Mouse (Mus musculus) lung, embryonic 14.5 days (tissue): ENCODE data around the gene Anln. TPM values are rescaled to one million over a fixed set of nuclear protein-coding genes. Genes with fewer than 3 reads are reported as not detected.

ENCODE experiments used
- ATAC-seq: fragments of 200-750 bp; cut with Nextera tagmentation; 2 replicates; pipeline ENCODE4 v1.8.0; 2017; ENCODE audit warnings: mild to moderate bottlenecking, moderate TSS enrichment, moderate library complexity; ENCODE audit not compliant: insufficient read depth
- DNase-seq: peaks from one replicate; pipeline ENCODE4 v3.0.0-alpha.2; 2015
- H3K27ac ChIP-seq: fragments of 300-500 bp; sonication (generic); 2 replicates; pipeline ENCODE4 v1.5.1; 2014; ENCODE audit warnings: low read depth, mild to moderate bottlenecking, moderate library complexity
- H3K27me3 ChIP-seq: fragments of 300-500 bp; sonication (generic); 2 replicates; pipeline ENCODE4 v1.6.1; 2014; ENCODE audit warnings: low read length, control low read depth; ENCODE audit not compliant: insufficient read depth
- H3K36me3 ChIP-seq: fragments of 300-500 bp; sonication (generic); 2 replicates; pipeline ENCODE4 v1.6.1; 2014; ENCODE audit warnings: control low read depth; ENCODE audit not compliant: insufficient read depth
- H3K4me1 ChIP-seq: fragments of 300-500 bp; sonication (generic); 2 replicates; pipeline ENCODE4 v1.6.1; 2014; ENCODE audit warnings: antibody characterized with exemption, control low read depth; ENCODE audit not compliant: insufficient read depth
- H3K4me2 ChIP-seq: fragments of 300-500 bp; sonication (generic); 2 replicates; pipeline ENCODE4 v1.6.1; 2014; ENCODE audit warnings: mild to moderate bottlenecking
- H3K4me3 ChIP-seq: fragments of 300-500 bp; sonication (generic); 2 replicates; pipeline ENCODE4 v1.5.1; 2014; ENCODE audit warnings: low read depth, low read length
- H3K9ac ChIP-seq: fragments of 300-500 bp; sonication (generic); 2 replicates; pipeline ENCODE4 v1.6.1; 2014
- H3K9me3 ChIP-seq: fragments of 300-500 bp; sonication (generic); 2 replicates; pipeline ENCODE4 v1.6.1; 2016; ENCODE audit warnings: low read depth, low read length, control low read depth
- CTCF ChIP-seq: IDR thresholded peaks from 2 replicates; pipeline ENCODE4 v1.5.1; 2016; ENCODE audit warnings: antibody characterized with exemption, low read depth
- WGBS: fragments of 180-500 bp; shearing (Covaris S2); extraction: QIAGEN DNeasy Blood & Tissue Kit; methylation state at CpG from one replicate; pipeline ENCODE4 v1.1.7; 2014; 5-methylcytosine and 5-hydroxymethylcytosine counted together
- polyA plus RNA-seq: library from polyadenylated mRNA; unstranded; fragments of >200 nt; fragmentation: Nextera tagmentation; extraction: Ambion mirVana; gene quantifications from 2 replicates; pipeline ENCODE4 v1.2.1, GENCODE M21; 2014

Gene Anln
- polyA plus RNA-seq, 1 experiment from 2014 or later: 74.1 TPM

DNA sequence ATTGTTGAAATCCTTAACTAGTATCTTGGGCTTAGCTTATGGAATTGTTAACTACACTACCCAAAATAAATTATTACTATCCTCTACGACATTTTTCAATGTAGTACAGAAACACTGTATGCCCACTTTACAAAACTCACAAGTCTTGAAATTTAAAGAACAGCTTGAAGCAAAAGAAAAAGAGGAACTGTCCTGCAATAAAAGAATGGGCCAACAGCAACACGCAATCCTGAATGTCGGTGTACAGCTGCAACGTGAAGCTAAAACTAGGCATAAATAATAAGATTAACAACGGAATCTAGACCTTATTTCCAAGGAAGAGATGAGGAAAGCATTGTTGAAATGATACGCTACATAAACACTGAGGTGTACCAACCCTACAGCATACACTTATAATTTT is 1.1 kb downstream of the Anln start:
- peak overlapping the region; percentile 86 for H3K4me3 ChIP-seq
- H3K9me3 ChIP-seq: no peaks in the 10 kb centered on the region
- ATAC-seq: no peak
- H3K9ac ChIP-seq: peak overlapping the region; percentile 88
- peaks cover 11% of the 10 kb centered on the region; the same call in 1 of the 2 replicates for H3K36me3 ChIP-seq
- H3K4me2 ChIP-seq: peak overlapping the region; percentile 80
- no peak for DNase-seq
- 13% methylated on average over 6 of the region's 6 CpGs for WGBS
- peaks cover 13% of the 10 kb centered on the region for H3K4me1 ChIP-seq
- H3K27me3 ChIP-seq: no peaks in the 10 kb centered on the region
- TF ChIP-seq CTCF: no peak
- no peak overlapping the region for H3K27ac ChIP-seq

DNA sequence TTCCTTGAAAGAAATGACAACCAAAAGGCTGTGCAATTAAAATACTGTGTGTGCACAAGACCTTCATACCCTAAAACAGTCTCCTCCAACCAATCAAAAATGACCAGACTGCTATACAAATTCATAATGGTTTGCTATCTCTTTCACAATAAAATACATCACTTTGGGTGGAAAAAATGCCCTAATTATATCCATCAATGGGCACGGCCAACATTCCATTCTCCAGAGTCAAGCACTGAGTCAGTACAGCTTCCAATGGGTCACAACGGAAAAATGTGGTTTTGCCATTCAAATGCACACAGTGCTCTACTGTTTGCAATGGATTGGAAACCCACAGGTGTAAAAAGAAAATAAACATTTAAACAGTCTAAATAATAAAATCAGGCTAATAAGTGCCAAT is 3.1 kb downstream of the Anln start:
- H3K4me1 ChIP-seq: peaks cover 13% of the 10 kb centered on the region
- WGBS: 58% methylated on average over 2 of the region's 2 CpGs
- no peaks in the 10 kb centered on the region for H3K9me3 ChIP-seq

DNA sequence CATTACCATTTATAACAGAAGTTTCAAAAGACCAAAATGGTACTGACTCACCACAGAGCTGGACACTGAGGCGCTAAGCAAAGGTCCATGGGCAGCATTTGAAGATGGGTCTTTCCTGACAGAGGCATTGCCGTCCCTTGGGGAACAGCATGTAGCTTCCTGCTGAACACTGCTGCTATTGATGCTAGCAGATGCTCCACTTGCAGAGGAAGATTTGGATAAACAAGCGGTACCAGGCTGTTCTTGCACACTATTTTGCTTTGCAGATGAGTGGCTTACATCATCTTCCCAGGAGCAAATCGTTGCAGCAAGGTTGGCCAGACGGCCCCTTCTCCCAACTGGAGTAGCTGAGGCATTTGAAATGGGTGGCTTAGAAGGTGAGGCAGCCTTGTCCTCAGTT is 12.9 kb downstream of the Anln start:
- WGBS: 79% methylated on average over 5 of the region's 5 CpGs
- TF ChIP-seq CTCF: no peak
- peaks cover 85% of the 10 kb centered on the region for H3K36me3 ChIP-seq
- ATAC-seq: no peak
- H3K4me3 ChIP-seq: no peak overlapping the region
- no peak overlapping the region for H3K9ac ChIP-seq
- no peak overlapping the region for H3K4me2 ChIP-seq
- H3K9me3 ChIP-seq: no peaks in the 10 kb centered on the region
- no peaks in the 10 kb centered on the region for H3K27me3 ChIP-seq
- H3K27ac ChIP-seq: no peak overlapping the region
- no peaks in the 10 kb centered on the region for H3K4me1 ChIP-seq
- DNase-seq: no peak

More for the DNA sequence above, 3.1 kb downstream of the Anln start:
- DNase-seq (no peak), ATAC-seq (no peak)
- Histone ChIP-seq H3K36me3 (peaks cover 30% of the 10 kb centered on the region), H3K27me3 (no peaks in the 10 kb centered on the region), H3K4me3 (peak overlapping the region; percentile 18), H3K27ac (no peak overlapping the region), H3K9ac (no peak overlapping the region), H3K4me2 (peak overlapping the region; percentile 46; the same call in 1 of the 2 replicates)
- no peak for TF ChIP-seq CTCF

DNA sequence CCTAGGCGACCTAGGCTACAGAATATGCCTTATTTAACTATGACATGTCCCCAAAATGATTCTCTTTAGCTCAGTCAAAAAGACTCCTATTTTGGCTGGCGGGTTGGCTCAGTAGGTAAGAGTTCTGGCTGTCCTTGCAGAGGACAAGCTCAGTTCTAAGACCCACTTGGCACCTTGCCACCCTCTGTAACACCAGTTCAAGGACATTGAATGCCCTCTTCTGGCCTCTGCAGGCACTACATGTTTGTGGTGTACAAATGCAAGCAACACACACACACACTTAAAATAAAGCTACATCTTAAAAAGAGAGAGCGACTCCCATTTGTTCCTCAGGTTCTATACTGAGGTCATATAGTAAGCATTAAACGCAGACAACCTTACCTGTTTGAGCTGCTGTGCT is 16.2 kb downstream of the Anln start:
- ATAC-seq (no peak), DNase-seq (peak; percentile 63)
- Histone ChIP-seq H3K36me3 (peaks cover 85% of the 10 kb centered on the region), H3K27me3 (no peaks in the 10 kb centered on the region), H3K27ac (no peak overlapping the region), H3K9ac (no peak overlapping the region), H3K4me1 (no peaks in the 10 kb centered on the region), H3K4me2 (no peak overlapping the region), H3K9me3 (no peaks in the 10 kb centered on the region), H3K4me3 (no peak overlapping the region)
- WGBS: 96% methylated on average over 4 of the region's 4 CpGs
- 0 out of 2 replicates have a peak, but pooled peaks have one; percentile 34 for TF ChIP-seq CTCF

DNA sequence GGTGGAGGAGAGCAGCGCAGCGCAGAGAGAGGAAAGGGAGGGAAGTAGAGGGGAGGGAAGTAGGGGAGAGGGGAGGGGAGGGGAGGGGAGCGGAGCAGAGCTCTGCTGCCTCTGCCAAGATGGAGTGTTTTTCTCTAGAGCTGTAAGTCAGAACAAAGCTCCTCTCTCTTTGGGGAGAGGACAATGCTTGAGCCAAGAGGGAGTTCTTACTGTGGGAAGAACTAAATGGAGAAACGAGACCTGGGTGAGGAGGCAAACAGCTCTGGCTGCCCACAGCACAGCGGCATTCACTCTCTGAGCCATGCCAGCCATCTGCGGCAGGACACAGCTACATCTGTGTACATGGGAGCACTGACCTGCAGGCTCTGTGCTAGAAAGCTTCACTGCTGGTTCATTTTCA is 21.0 kb downstream of the Anln start:
- Histone ChIP-seq H3K36me3 (peaks cover 94% of the 10 kb centered on the region), H3K27me3 (no peaks in the 10 kb centered on the region), H3K9me3 (no peaks in the 10 kb centered on the region), H3K4me3 (no peak overlapping the region), H3K27ac (no peak overlapping the region), H3K4me2 (no peak overlapping the region), H3K9ac (no peak overlapping the region), H3K4me1 (no peaks in the 10 kb centered on the region)
- TF ChIP-seq CTCF: no peak
- no peak for DNase-seq
- no peak for ATAC-seq
- WGBS: 72% methylated on average over 6 of the region's 6 CpGs

DNA sequence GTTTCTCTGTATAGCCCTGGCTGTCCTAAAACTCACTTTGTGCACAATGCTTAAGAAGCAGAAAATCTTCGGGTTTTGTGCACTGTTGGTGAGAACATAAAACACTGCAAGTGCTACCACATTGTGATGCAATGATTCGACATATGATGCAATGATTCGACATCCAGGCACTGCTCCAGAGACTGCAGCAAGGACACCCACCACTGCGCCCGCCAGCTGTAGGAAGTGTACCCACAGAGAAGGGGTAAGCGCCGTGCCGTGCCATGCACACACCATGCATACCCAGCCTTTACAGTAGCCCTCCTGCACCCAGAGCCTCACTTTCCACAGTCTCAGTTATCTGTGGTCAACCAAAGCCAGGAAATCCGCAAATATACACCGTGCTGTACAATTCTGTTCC is 22.4 kb downstream of the Anln start:
- peaks cover 94% of the 10 kb centered on the region for H3K36me3 ChIP-seq
- DNase-seq (no peak), ATAC-seq (no peak)
- no peak overlapping the region for H3K4me3 ChIP-seq
- no peak overlapping the region for H3K4me2 ChIP-seq
- H3K27me3 ChIP-seq: no peaks in the 10 kb centered on the region
- no peaks in the 10 kb centered on the region for H3K4me1 ChIP-seq
- no peak overlapping the region for H3K9ac ChIP-seq
- no peak for TF ChIP-seq CTCF
- H3K9me3 ChIP-seq: no peaks in the 10 kb centered on the region
- no peak overlapping the region for H3K27ac ChIP-seq
- WGBS: 89% methylated on average over 10 of the region's 10 CpGs

DNA sequence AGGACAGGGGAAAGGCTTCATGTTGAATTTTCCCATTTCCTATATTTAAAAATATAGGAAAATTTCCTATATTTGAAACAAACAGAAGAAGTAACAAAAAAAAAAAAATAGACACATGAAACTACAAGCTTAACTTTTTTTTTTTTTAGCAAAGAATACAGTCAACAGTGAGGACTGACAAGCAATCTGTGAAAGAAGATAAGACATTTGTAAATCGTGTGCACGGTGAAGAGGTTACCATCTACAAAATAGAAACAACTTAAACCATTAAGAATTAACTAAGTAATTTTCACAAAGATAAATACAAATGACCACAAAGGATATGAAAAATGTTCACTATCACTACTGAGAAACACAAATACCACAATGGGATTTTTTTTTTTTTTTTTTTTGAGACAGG is 22.8 kb downstream of the Anln start:
- TF ChIP-seq CTCF: no peak
- WGBS: 90% methylated on average over 2 of the region's 2 CpGs
- Histone ChIP-seq H3K9me3 (no peaks in the 10 kb centered on the region), H3K27me3 (no peaks in the 10 kb centered on the region), H3K36me3 (peaks cover 94% of the 10 kb centered on the region), H3K4me1 (no peaks in the 10 kb centered on the region), H3K4me2 (no peak overlapping the region), H3K4me3 (no peak overlapping the region), H3K27ac (no peak overlapping the region), H3K9ac (no peak overlapping the region)
- ATAC-seq: no peak
- no peak for DNase-seq

DNA sequence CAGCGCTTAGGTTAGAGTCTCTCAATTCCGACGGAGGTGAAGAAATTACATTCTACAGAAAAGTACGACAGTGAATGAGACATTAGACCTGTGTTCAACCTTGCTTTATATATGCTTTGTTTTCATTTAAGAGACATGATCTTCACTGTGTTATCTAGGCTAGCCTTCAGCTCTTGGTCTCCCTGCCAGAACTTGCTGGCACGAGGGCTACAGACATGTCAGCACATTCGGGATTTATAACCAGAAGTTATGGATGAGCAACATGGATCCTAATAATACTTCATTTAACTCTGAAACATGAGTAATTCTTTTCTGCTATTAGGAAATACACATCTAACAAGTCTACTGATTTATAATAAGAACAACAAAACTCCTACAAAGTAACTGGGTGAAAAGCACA is 28.1 kb downstream of the Anln start:
- Histone ChIP-seq H3K36me3 (peaks cover 97% of the 10 kb centered on the region), H3K4me1 (no peaks in the 10 kb centered on the region), H3K27me3 (no peaks in the 10 kb centered on the region), H3K4me2 (no peak overlapping the region), H3K4me3 (no peak overlapping the region), H3K9ac (no peak overlapping the region), H3K27ac (no peak overlapping the region), H3K9me3 (no peaks in the 10 kb centered on the region)
- DNase-seq (peak; percentile 15), ATAC-seq (no peak)
- TF ChIP-seq CTCF: no peak
- 84% methylated on average over 6 of the region's 6 CpGs for WGBS
